Mouse (Mus musculus) megakaryocyte progenitor cell, adult 5-6 weeks (primary cell): Measurements from ENCODE around the gene Usp46. TPM values are rescaled to one million over a fixed set of nuclear protein-coding genes. Genes with fewer than 3 reads are reported as not detected.

Source experiments
- ATAC-seq: replicated peaks from 2 replicates; pipeline ENCODE4 v1.8.0; 2016; ENCODE audit warnings: mild to moderate bottlenecking, moderate TSS enrichment, inconsistent platforms; ENCODE audit not compliant: poor library complexity
- total RNA-seq, 2 experiments: library from RNA; stranded (forward) in 1 of 2; stranded (reverse) in 1 of 2; fragments of 157-497, 149-512 nt in 1 of 2; fragments of 200-1000 nt in 1 of 2; gene quantifications; 2 replicates each; pipeline versions ENCODE4 v1.2.3 to v1.2.4; 2015 to 2017

The Usp46 gene
- total RNA-seq, 2 experiments from 2014 or later: 14.2 to 25.0 TPM

GRCm38 (mm10) chr5:73958096-73958495 lies 110.1 kb downstream of the Usp46 start:
- no peak for ATAC-seq

DNA sequence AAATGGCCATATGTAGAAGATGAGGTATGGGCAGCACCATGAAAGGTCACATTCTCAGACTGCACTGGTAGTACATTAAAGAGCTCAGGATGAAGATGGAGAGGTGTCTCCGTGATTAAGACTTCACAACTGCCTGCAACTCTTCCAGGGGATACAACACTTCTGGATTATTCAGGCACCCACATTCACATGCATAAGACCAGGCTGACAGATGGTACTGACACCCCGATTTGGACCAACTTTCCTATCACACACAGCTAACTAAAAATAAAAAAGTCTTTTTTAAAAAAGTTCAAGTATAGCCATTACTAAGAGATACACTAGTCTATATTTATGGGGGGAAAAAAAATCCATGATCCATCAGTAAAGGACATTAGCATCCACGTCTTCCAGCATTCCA lies 112.5 kb downstream of the Usp46 start:
- ATAC-seq: no peak

- ATAC-seq: no peak
Measured at GRCm38 (mm10) chr5:73955005-73955404, 113.2 kb downstream of the Usp46 start.

DNA sequence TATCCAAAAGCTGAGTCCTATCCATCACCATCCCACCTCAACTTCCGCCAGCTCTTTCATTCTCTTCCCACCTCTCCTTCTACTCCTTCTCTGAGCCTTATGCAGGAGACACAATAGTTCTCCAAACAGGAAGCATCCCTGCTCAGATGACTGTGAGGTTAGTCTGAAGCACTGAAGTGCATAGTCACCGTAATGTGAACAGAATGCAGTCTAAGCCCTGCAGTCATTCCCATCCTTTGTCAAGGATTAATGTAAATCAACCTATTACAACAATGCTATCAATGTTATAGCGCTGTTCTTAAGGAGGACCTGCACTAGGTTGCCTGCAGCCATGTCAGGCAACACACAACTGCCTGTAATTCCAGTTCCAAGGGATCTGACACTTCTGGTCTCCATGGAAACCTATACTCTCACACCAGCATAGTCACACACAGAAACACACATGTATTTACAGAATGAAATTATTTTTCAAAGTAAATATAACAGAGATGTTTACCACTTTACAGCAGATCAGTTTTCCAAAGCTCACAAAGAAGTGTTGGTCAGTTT lies 115.1 kb downstream of the Usp46 start:
- ATAC-seq: no peak

DNA sequence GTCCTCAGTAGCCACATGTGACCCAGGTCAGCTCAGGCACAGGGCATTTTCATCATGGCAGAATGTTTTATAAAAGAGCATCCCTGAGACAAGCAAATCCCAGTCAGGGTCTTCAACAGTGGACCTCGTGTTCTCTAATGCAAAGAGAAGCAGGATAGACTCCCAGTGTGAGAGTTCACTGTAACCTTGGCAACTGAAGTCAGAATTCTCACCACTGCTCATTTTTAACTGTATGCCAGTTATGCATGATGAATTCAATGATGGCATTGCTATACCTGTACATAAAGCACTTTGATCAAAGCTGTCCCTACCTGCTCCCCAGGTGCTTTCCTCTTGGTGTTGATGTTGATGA lies 116.6 kb downstream of the Usp46 start:
- ATAC-seq: no peak

DNA sequence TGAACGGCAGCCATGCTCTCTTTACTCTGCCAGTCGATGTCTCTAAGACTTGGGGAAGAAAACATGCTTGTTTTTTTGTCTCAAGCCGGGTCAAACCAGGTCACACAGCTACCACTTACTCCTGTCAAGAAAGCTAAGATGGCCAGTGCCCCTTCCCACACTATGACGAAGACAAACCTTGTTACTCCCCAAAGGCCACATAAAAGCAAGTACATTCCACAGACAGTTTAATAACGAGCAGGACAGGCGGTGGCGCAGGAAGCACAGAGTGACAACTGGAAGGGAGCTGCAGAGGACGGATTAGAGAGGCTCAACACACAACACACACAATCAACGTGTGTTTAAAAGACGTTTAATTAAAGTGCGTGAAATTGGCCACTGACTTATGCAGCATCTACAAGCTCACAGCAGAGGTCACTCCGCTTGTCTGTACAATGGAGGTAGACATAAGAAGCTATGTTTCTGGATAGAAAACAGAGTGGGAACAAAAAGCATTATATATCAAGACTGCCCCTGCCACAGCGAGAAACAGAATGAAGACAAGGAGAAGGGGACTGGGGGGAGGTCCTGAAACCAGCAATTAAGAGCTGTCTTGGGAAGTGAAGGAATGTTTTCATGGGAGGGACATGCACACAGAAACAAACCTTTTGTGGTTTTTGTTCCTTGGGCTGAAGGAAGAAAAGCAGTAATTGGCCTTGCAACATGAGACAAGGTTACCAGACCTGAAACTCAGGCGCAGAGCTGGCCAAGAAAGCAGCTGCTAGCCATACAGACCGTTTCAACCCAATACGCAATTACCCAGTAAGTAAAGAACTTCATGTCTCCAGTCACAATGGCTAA lies 117.2 kb downstream of the Usp46 start:
- no peak for ATAC-seq

Other genes with a start within 250 kb of the Usp46 start
- 0.12 and 0.68 TPM in 2 replicates for gene Rasl11b, start 126.9 kb upstream of the Usp46 start, total RNA-seq (2015)
- 0.47 and 0.54 TPM in 2 replicates for gene Rasl11b, start 126.9 kb upstream of the Usp46 start, total RNA-seq (2017)